Mouse (Mus musculus) ovary, adult 18-20 months (tissue): ENCODE results near the gene Mepce.

Source experiments
- DNase-seq: peaks from one replicate; pipeline ENCODE4 v3.0.0; 2022; ENCODE audit warnings: low spot score, mixed read lengths

Gene Mepce

DNA sequence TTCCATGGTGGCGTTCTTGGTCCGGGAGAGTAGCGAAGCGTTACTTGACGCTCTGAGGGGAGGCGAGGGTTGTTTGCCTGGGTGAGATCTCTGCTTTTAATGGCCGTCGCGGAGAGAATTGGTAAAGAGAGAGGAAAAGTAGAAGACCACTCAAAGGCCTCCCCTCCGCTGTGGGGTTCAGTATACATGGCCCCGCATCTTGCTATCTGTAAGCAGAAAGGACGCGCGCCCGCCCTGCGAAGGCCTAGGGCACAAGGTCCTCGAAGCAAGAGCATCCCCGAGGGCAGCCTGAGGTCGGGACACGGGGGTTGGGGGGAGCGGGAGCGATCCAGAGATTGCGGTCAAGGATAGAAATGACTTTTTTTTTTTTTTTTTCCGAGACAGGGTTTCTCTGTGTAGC is 716 bp upstream of the Mepce start:
- no peak for DNase-seq

DNA sequence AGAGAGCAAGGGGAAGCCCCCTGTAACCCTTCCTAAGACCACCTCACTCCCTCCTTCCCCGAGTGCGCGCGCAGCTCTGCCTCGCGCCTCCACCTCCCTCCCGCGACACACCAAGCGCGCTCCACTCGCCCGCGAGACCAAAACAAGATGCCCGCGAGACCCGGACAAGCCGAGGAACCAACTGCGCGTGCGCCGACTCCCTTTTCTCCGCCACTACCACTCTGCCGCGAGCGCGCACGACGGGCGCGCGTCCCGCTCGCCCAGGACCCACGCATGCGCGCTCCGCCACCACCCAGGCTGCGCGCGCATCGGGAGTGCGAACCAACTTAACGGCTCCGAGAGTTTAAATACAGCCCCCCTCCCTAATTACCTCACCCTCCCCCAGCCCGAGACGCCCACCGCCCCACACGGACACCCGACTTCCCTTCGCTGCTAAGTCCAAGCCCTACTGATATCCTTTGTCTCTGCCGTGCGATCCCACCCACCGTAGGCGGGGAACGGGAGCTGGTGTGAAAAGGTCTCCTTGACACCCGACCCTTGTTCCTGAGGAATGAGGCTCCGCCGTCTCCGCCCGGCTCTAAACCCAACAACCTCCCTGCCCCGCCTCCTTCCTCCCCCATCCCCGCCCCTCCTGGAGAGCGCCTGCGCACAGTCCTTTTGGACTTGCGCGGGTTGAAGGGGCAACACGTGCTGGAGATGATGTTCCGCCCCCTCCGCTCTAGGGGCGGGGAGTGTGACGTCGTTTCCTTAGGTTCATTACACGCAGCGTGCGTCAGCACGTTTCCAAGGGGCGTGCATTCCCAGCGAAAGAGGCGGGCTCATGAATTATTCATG is 1.1 kb downstream of the Mepce start:
- DNase-seq: peak; percentile 99

DNA sequence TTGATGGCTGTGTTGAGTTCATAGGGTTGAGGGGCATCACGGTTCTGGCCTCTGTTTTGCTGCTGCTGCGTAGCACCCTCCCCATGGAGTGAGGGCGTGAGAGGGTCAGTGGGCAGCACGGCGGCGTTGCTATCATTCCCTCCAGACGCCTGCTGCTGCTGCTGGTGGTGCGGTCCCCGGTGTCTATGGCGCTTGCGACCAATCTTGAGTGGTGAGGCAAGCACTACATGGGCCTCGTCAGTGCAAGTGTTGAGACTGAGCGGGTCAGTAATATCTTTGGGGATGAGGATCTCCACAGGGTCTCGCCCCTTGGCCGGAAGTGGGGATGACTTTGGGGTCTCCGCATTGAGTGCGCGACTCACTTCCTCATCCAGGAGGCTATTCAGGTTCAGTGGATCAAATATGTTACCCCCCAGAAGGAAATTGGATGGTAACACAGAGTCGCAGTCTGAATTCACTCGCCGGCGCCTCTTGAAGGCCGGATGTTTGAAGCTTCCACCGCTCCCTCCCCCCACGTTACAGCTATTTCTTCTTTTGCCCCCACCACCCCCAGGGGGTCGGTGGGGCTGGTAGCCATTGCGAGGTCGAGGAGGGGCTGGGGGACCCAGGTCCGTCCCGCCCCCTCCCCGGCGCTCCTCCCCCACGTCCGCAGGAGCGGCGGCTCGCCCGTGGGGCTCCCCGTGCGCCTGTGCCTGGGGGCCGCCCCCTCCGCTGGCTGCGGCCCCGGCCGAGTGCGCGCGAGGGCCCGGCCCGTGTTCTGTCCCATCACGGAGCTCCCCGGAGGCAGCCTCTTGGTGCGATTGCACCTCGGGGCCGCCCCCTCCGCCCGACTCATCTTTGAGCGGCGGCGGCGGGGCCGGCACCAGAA is 2.1 kb downstream of the Mepce start:
- DNase-seq: no peak

GRCm38 (mm10) chr5:137784546-137784945 is 2.9 kb downstream of the Mepce start:
- DNase-seq: no peak

- DNase-seq: no peak
Measured at GRCm38 (mm10) chr5:137783901-137784540, 3.4 kb downstream of the Mepce start.

GRCm38 (mm10) chr5:137782776-137783522 is 4.5 kb downstream of the Mepce start:
- no peak for DNase-seq

DNA sequence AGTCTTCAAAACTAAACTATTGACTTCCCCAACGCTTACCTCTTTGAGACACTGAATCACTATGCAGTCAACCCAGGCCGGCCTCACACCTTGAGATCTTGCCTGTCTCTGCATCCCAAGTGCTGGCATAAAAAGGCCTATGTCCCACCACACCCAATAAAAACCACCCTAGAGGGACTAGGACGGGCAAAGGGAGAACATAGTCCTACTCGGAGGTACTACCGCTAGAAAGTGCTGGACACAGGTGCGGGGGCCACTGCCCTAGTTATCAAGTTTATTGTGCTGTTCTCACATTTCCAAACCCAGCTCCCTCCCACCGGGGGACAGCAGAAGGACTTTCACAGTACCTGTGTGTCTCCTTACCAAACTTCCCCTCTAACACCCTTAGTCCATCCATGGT is 5.8 kb downstream of the Mepce start:
- DNase-seq: no peak

- no peak for DNase-seq
Measured at GRCm38 (mm10) chr5:137779053-137779933, 8.2 kb downstream of the Mepce start.

- peak; percentile 93 for DNase-seq
Measured at GRCm38 (mm10) chr5:137778635-137779034, 8.8 kb downstream of the Mepce start, which contains the start of gene Ppp1r35. Gene Ppp1r35, plus strand, starts transcription at chr5:137778849.

DNA sequence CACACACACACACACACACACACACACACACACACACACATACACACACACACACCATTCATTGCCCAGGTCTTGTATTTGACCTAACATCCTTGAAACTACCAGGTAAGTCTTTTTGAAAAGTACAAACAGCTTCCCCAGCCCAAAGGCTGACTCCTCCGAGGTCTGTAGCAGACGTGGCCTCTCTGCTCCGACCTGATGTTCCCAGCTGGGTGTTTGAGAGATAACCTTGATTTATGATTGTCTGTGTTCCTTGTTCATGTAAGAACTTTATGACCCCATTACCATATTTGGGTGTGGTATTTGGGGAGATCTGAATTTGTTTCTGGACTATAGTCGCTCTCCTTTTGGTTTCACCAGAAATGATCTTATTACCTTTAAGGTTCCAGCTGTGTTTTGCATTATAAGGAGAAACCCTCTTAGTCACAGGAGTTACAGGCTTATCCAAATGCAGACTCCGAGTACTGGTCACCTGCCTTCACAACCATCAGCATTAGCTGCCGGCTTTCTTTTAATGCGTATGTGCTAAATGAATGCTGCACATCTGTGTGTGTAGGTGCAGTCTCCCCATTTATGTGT is 10.1 kb downstream of the Mepce start:
- DNase-seq: no peak

DNA sequence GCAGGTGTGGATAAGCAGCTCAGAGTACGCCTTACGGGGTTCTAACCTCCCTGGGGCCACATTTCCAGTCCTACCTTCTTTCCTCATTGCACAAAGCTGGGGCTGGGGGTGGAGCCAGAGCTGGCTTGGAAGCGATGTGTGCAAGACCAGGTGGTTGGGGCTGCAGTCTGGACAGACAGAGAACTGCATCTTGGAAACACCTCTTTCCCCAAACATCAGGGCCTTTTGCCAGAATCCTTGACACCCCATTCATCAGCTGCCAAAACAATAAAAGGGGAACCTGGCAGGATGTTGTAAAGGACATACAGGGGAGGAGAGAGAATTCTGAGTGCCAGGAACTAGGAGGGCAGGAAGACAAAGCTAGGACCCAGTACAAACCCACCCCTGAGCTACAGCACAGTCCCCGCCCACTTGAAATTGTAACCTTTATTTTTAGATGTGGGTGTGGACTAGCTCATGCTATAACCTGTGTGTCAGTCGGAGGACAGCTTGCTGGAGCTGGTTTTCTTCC is 11.0 kb downstream of the Mepce start:
- DNase-seq: no peak

DNA sequence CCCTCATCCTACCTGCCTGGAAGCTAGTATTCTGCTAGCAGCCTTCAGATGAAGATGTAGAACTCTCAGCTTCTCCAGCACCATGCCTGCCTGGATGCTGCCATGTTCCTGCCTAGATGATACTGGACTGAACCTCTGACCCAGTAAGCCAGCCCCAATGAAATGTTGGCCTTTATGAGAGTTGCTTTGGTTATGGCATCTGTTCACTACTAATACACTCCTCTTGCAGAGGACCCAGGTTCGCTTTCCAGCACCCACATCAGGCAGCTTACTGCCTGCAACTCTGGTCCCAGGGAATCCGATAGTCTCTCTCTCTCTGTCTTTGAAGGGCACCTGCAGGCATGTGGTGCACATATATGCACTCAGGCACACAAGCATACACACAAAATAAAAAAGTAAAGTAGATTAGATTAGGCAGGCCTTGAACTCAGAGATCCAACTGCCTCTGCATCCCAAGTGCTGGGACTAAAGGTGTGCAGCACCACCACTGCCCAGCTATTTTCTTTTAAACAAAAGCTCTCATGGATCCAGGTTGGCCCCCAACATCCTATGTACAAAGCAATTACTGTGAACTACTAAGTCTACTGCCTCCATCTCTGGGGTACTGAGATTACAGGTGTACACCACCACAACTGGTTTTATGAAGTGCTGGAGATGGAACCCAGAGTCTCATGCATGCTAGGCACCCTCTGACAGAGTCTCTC is 11.7 kb downstream of the Mepce start:
- DNase-seq: no peak

DNA sequence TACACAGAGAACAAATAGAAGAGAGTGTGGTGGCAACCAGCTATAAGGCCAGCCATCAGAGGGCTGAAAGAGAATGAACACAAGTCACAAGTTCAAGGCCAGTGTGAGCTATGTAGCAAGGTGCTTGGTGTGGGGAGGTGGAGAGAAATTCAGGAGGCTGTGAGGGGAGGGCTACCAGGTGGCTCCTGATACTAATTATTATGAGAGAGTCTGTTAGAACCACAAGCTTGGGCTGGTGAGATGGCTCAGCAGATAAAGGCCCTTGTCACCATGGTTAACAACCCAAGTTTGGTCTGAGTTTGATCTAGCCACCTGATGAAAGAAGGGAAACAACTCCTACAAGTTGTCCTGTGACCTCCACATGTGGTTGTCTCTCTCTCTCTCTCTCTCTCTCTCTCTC is 14.7 kb downstream of the Mepce start:
- no peak for DNase-seq

DNA sequence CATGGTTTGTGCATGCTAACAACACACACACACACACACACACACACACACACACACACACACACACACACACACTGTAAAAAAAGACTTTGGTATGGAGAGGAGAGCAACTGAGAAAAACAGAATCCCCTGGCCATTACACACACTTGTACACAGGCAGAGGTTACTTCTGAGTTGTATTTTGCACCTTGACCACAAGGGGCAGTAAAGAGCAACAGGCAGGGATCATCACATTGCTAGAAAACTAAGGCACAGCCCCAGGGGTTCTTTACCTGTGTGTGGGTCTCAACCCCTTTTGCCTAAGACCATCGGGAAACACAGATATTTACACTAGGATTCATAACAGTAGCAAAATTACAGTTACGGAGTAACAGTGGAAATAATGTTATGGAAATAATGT is 16.7 kb downstream of the Mepce start:
- DNase-seq: no peak

GRCm38 (mm10) chr5:137768475-137768874 is 19.0 kb downstream of the Mepce start:
- DNase-seq: no peak

GRCm38 (mm10) chr5:137766270-137766669 is 21.2 kb downstream of the Mepce start:
- no peak for DNase-seq

GRCm38 (mm10) chr5:137764609-137765340 is 22.7 kb downstream of the Mepce start:
- DNase-seq: no peak

DNA sequence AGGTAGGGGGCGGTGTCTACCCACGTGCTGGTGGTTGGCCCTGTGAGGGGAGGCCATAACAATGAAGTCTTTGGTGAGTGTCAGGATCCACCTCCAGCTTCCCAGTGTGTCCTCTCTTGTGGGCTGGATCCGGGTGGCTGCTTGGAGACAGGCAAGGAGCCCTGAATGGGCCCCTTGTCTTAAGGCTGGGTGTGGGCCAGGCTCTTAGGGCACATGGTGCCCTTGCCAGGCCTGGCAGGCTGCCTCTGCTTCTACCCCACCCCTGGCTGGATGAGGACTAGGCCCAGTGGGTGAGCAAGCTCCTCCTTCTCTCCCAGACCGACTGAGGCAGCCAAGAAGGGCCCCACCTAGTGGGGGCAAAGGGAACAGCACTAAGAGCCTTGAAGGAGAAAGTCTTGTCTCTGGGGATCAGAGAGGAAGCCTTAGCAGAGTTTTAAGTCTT is 27.5 kb downstream of the Mepce start:
- DNase-seq: peak; percentile 84
